Mouse (Mus musculus) retina, postnatal 1 day (tissue): ENCODE data around the gene Isg20l2.
A peak's percentile ranks its signal among the peaks of the same experiment; 100 is the strongest.

Experiments
- DNase-seq: peaks from one replicate; pipeline ENCODE4 v3.0.0-alpha.2; 2012

Isg20l2 gene

DNA sequence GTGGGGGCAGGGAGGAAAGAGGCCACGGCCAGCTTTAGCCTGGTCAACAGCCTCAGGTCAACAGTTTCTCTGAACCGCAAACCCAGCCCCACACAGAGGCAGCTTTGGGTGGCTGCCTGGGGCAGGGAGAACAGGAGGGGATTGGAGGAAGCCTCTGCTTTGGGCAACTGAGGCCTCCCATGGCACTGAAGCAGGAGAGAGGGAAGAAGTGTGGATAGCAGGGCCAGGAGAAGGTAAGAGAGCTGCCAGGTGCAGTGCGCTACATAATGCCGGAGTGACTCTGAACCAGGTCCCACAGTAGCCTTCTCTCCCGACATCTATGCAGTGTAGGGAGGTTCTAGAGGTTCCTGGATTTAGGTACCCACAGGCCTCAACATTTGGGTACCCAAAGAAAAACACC is 50.6 kb downstream of the Isg20l2 start:
- DNase-seq: no peak

DNA sequence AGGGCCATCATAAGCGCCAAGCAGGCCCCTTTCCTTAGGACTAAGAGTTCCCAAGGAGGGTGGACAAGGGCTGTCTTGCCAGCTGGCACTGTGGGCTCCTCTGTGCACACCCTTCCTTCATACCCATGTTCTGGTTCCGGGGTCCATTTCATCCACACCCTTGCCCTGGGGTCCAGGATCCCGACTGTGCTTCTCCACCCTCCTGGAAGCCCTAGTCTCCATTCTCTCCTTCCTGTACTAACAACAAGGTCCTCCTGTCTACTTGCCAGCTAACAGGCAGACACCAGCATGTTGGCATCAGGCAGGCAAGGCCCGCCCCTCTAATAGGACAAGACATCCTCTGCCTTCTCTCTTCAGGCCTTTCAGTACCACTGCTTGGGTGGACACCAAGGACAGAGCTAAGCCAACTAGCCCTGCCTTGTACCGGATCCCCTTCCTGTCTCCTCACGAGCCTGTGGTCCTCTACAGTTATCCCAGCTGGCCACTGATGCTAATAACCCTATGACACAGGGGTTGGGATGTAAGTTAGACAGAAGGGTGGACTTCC is 51.2 kb downstream of the Isg20l2 start:
- DNase-seq: no peak

DNA sequence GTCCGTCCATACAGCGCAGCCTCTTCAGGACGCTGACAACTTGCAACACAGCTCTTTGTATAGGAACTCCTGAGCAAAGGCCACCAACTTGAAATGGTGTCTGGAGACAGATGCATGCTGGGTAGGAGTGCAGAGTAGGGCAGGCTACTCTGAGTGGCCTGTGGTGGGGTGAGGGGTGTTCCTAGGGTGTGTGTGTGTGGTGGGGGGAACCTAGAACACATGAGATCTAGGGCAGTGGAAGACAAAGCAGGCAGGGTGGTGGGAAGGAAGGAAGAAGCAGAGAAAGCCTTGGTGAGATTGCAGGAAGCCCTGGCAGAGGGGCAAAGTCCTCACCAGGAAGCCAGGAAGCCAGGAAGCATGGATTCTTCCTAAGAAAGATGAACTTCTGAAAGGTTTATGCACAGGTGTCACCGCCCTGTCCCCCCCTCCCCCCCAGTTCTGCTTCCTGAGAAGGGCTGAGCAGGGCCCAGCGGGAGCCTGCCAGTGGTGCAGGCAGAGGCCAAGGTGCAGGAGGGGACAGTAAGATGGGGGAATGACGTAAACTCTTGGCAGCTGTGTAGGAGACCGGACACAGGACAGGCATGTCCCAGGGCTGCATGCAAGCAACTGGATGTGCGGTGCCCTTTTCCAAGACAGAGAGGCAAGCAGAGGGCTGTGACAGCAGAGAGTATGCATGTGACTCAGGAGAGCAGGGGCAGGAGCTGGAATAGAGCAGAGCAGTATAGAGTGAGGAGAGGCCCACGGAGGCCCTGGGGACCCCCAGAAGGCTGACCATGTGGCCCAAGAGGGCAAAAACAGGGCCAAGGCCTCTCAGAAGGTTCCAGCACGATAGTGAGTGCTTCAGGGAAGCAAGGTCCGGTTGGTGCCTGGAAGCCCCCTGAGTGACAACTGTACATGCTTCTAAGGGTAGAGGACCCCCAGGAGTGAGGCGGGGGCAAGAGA is 52.1 kb downstream of the Isg20l2 start:
- DNase-seq: no peak

DNA sequence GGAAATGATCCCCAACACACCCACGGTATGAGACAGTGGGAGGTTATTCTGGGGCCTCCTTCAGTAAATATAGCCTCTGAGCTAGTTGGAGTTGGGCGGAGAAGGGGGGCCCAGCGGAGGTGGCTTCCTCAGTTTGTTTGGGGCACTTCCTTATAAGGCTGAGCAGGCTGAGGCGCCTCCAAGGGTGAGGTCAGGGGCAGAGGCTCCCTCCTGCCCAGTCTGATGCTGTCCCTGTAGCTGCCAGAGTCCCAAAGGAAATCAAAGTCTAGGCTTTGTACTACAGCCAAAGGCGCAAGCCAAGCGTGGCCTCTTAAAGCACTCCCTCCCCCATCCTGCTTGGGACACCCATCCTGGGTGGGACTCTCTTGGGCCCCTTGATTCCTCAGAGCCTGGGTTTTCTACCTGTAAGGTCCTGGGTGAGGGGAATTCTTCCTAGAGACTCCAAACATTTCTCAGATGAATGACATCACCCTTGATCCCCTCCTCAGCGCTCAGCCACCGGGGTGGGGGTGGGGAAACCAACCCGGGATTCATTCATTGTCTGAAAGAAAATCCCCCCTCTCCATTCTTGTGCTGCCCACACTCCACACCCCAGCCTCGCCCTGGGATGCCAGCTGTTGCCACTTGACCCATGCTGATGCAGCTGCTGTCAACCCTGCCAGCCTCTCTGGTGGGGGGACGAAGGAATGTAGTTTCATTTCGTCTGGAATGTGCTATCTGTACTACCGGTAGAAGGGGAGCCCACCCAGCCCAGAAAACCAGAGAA is 52.9 kb downstream of the Isg20l2 start:
- peak; percentile 72 for DNase-seq

DNA sequence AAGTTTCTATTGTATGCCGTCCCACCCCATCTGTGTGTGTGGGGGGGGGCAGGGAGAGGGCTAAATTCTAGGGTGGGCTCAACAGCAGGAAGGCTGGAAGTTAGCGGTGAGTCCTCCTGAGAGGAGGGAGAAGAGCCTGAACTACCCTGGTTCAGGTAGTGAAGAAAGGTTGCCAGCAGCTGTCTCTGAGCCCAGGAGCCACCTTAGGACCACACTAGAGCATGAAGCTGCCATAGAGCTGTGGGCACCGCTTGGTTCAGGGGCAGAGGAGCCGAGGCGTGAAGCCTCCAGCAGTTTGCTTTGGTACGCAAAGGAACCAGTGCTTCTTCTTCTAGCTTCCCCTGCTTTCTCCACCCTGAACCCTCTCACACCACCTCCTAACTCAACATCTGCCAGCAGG is 53.5 kb downstream of the Isg20l2 start:
- DNase-seq: no peak

DNA sequence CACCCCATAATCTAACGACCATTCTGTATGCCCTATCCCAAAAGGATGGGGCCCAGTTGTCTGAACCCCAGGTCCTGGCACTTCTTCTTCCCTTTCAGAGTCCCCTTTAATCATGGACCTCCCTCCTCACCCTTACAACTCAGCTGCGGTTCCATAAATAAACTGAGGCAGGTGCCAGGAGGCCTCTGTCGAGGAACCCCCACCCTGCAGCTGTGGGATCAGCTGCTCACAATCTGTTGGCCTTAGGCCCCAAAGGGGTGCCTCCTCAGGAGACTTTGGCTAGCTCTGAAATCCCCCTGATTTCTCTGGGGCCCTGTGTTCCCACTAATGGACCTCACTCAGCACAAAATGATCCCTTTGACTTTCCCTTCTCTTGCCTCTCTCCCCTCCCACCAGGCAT is 54.0 kb downstream of the Isg20l2 start:
- DNase-seq: no peak

DNA sequence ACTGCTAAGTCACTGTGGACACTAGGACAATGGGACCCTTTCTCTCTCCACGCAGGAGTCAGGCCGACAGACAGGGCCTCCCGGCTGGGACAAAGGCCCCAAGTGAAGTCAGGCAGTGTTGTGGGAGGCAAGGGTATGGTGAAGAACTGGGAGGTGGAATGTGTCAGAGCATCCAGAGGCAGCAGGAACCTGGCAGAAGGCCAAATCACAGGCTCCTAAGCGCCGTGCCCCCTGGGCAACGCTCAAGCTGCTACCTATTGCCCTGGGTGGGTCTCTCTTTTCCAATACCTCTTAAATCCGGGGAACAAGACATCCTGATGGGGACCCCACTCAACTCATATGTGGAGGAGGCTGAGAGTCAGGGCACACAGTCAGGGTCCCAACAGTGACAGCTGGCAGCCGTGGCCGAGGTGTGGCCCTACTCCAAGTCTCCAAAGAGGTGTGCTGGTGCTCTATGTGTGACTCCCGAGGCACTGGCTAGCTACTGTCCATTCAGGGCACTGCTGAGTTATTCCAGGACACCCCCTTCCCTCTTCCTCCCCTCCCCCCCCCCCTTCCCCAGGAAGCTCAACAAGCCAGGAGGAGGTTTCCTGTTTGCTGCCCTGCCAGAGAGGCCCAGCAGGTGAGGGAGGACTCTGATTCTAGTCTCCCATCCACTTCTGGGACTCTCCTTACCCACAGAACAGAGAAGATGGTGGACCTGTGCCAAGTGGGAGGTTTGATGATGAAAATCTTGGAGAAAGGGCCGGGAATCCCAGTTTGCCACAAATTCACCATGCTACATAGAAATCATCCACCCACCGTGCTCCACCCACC is 55.6 kb downstream of the Isg20l2 start:
- peak; percentile 68 for DNase-seq

DNA sequence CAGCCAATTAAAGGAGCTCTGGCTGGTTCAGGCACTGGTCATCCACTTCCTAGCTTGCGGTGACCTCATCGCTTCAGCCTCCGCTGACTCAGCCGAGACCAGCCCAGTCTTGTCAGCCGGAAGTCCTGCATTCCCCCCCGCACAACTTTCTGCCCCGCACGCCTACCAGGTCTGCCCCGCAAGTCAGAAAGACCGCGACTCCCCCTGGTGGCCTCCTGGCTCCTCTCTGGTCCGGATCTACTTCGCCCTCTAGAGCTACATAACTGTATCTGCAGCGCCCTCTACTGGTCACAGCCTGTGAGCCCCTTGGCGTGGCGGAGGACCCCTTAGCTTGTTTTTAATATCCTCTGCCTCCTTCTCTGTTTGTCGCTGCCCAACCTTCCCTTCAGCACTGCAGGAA is 56.8 kb downstream of the Isg20l2 start:
- DNase-seq: peak; percentile 98

DNA sequence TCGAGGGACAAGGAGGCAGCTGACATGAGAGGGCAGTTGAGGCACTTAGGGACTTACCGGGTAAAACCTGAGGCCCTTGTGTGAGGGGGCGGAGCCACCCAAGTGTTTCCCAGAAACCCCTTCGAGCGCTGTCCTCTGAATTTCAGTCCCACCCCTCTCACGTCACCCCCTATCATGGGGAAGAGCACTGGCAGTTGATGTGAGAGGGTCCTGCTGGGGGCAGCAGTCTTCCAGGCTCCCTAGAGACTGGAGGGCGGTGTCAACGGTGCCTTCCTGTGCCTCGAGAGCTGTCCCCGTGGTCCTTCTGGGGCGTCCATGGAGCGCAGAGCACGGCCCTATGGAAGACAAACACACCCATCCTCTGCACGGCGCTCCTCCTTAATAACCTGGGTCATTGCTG is 57.5 kb downstream of the Isg20l2 start:
- peak; percentile 94 for DNase-seq

DNA sequence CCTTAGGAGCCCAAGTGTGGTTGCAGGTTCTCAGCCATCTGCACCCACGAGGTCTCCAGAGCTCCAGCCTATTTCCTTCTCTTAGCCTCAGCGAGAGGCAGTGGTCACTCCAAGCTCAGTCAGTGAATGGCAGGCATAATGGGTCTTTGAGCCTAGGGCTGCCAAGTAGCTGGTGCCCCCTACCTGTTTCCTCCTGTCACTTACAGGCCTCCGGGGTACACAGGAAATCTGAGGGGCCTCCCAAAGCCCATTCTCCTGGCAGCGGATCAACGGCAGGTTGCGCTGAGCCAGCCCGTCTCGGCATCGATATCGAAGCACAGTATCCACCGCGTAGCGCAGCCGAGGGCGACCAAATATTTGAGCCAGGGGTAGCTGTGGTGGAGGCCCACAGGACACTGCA is 58.0 kb downstream of the Isg20l2 start:
- no peak for DNase-seq

DNA sequence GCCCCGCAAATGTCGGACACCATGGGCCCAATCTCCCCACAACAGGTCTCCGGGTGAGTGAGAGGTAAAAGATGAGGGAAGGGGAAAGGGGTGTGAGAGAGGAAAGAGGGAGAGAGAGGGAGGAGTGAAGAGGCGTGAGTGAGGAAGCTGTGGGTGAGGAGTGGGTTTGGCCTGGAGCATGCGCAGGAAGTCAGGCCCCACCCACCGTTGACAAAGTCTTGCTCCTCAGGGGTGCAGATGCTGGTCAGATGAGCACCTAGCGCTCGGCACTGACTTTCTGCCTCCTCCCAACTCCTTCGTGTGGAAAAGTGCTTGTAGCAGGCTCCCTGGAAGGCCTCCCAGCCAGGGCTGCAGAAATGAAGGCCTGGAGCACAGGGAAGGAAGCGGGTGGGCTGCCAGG is 59.8 kb downstream of the Isg20l2 start:
- no peak for DNase-seq
